Mouse (Mus musculus) heart, postnatal 0 days (tissue): ENCODE measurements around the gene Ptgr1.

Source experiments
- CTCF ChIP-seq: IDR thresholded peaks from 2 replicates; pipeline ENCODE4 v1.5.1; 2016; ENCODE audit warnings: antibody characterized with exemption, control low read depth, low read depth
- EP300 ChIP-seq: IDR thresholded peaks from 2 replicates; pipeline ENCODE4 v1.6.1; 2016; ENCODE audit warnings: antibody characterized with exemption, low read depth

DNA sequence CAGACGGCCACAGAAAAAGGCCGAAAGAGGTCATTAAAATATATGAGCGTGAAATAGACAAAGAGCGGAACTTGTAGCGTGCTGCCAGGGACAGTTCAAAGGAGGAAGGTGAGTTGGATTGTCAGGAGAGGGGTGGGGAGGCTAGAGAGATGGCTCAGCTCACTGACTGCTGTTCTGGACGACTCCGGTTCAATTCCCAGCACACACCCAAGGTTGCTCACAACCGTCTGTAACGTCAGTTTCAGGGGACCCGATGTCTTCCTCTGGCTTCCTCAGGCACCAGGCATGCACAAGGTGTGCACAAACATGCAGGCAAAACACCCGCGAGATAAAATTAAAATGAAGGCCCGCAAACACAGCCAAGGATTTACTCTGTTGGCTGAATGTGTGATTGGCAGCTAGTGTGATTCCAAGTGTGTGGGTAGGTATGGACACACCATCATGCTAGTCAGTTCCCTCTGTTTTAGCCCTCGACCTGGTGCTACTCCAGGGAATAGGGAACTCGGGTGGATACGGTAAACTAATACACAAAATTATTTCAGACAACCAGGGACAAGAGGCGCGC, 48.9 kb upstream of the Ptgr1 start:
- TF ChIP-seq CTCF (no peak), EP300 (no peak)
